Mouse (Mus musculus): Measurements from ENCODE around the gene Clic1. TPM values are rescaled to one million over a fixed set of nuclear protein-coding genes. Genes with fewer than 3 reads are reported as not detected.

Gene Clic1
- 127 TPM for polyA plus RNA-seq (2014; fragmentation: Illumina TruSeq; extraction: RNeasy Lipid Tissue Mini Kit (QIAGEN cat#74804); ENCODE audit: low read depth, low replicate concordance)

GRCm38 (mm10) chr17:35049561-35050016 is at the start of gene Clic1:
Gene Clic1 (plus strand): TSS chr17:35049966.

GRCm38 (mm10) chr17:35000717-35001451 is 48.9 kb upstream of the Clic1 start, which contains the start of gene Vars:
Gene Vars (plus strand): TSS chr17:35000987.

GRCm38 (mm10) chr17:35016376-35016775 is 33.4 kb upstream of the Clic1 start, which contains the start of gene Vwa7:
Gene Vwa7 (plus strand): TSS chr17:35016579.

GRCm38 (mm10) chr17:35027277-35028068 is 22.3 kb upstream of the Clic1 start, which contains the start of gene Sapcd1:
Gene Sapcd1 (minus strand): TSS chr17:35028016.

GRCm38 (mm10) chr17:35046681-35047455 is 2.9 kb upstream of the Clic1 start, which contains the start of gene Msh5:
Gene Msh5 (minus strand): TSS chr17:35046745.

GRCm38 (mm10) chr17:35058911-35059892 is 9.4 kb downstream of the Clic1 start, which contains the start of gene Ddah2:
Gene Ddah2 (plus strand): TSS chr17:35059035.

GRCm38 (mm10) chr17:35064951-35065947 is 15.5 kb downstream of the Clic1 start, which contains the start of gene Ly6g6c:
Gene Ly6g6c (plus strand): TSS chr17:35065388.

GRCm38 (mm10) chr17:35066084-35066483 is 16.3 kb downstream of the Clic1 start, which contains the start of gene Mpig6b:
Gene Mpig6b (minus strand): TSS chr17:35066184.

GRCm38 (mm10) chr17:35076507-35077176 is 26.9 kb downstream of the Clic1 start, which contains the start of gene Ly6g6e:
Gene Ly6g6e (plus strand): TSS chr17:35076902.

GRCm38 (mm10) chr17:35077786-35078233 is 28.0 kb downstream of the Clic1 start, which contains the start of gene Ly6g6d:
Gene Ly6g6d (minus strand): TSS chr17:35078065.

GRCm38 (mm10) chr17:35085208-35085865 is 35.6 kb downstream of the Clic1 start, which contains the start of gene Ly6g6f:
Gene Ly6g6f (minus strand): TSS chr17:35085610.

GRCm38 (mm10) chr17:35088825-35089644 is 39.3 kb downstream of the Clic1 start, which contains the start of gene Abhd16a:
Gene Abhd16a (plus strand): TSS chr17:35089263.

GRCm38 (mm10) chr17:35108097-35108496 is 58.3 kb downstream of the Clic1 start, which contains the start of gene Ly6g5c:
Gene Ly6g5c (plus strand): TSS chr17:35108279.

All from adipose tissue, adult 10 weeks (tissue).